31 mouse cellular contexts compared by ENCODE assay signal in genomic region chr14:118900911-118901310, GRCm38 (mm10). TPM values are rescaled to one million over a fixed set of nuclear protein-coding genes. Genes with fewer than 3 reads are reported as not detected.
DNase-seq lines count a peak whose midpoint lies in the region; ATAC-seq and TF ChIP-seq lines count a peak whose summit lies in the region.
"Had no signal": no experiment of that assay in that cellular context is flagged by ENCODE, and none has a peak within 500 bp of the region (broad histone marks: within the 10 kb centered on the region; RNA-seq: fewer than 3 reads in every experiment).

No protein-coding gene starts in this region.

- H3K27ac ChIP-seq in kidney, postnatal 0 days: no peak overlapping the region
- H3K27ac ChIP-seq in kidney, embryonic 16.5 days (ENCODE audit: low read length): no peak overlapping the region
- H3K27ac ChIP-seq in lung, postnatal 0 days (ENCODE audit: low read length): no peak overlapping the region
- H3K27ac ChIP-seq: embryonic facial prominence, embryonic 13.5 days; forebrain, embryonic 10.5 days; forebrain, embryonic 15.5 days; heart, embryonic 13.5 days; hindbrain, embryonic 15.5 days; left cerebral cortex, adult 2 months; limb, embryonic 12.5 days; liver, embryonic 12.5 days; lung, embryonic 15.5 days; midbrain, embryonic 13.5 days; neural tube, embryonic 15.5 days had no signal

- H3K27me3 ChIP-seq in kidney, postnatal 0 days (ENCODE audit: insufficient read depth, low read length): no peaks in the 10 kb centered on the region
- H3K27me3 ChIP-seq in kidney, embryonic 16.5 days (ENCODE audit: insufficient read depth, low read length): no peaks in the 10 kb centered on the region
- H3K27me3 ChIP-seq in lung, postnatal 0 days (replicated peaks; ENCODE audit: insufficient read depth, low read length): no peaks in the 10 kb centered on the region
- H3K27me3 ChIP-seq: embryonic facial prominence, embryonic 13.5 days; forebrain, embryonic 15.5 days; heart, embryonic 13.5 days; hindbrain, embryonic 15.5 days; limb, embryonic 12.5 days; liver, embryonic 12.5 days; lung, embryonic 15.5 days; midbrain, embryonic 13.5 days; neural tube, embryonic 15.5 days had no signal

- H3K9me3 ChIP-seq in kidney, postnatal 0 days (replicated peaks; ENCODE audit: low read length): no peaks in the 10 kb centered on the region
- H3K9me3 ChIP-seq in kidney, embryonic 16.5 days (ENCODE audit: low read length): no peaks in the 10 kb centered on the region; the same call in 1 of the 2 replicates
- no peaks in the 10 kb centered on the region for H3K9me3 ChIP-seq in lung, postnatal 0 days (ENCODE audit: low read length)
- H3K9me3 ChIP-seq: forebrain, embryonic 15.5 days; G1E; hindbrain, embryonic 15.5 days; limb, embryonic 12.5 days; liver, embryonic 12.5 days; lung, embryonic 15.5 days; midbrain, embryonic 13.5 days; neural tube, embryonic 15.5 days had no signal

- WGBS in kidney, postnatal 0 days: 100% methylated on average over 1 of the region's 1 CpGs
- 100% methylated on average over 1 of the region's 1 CpGs for WGBS in kidney, embryonic 16.5 days
- WGBS in lung, postnatal 0 days: 97% methylated on average over 1 of the region's 1 CpGs
- WGBS in lung, adult 2 months: 100% methylated on average over 1 of the region's 1 CpGs

- H3K4me2 ChIP-seq in kidney, postnatal 0 days (ENCODE audit: low read length): no peak overlapping the region
- H3K4me2 ChIP-seq in kidney, embryonic 16.5 days (replicated peaks; ENCODE audit: low read depth, low read length): no peak overlapping the region
- no peak overlapping the region for H3K4me2 ChIP-seq in lung, postnatal 0 days (replicated peaks; ENCODE audit: low read depth, low read length)
- H3K4me2 ChIP-seq: embryonic facial prominence, embryonic 13.5 days; forebrain, embryonic 15.5 days; heart, embryonic 13.5 days; hindbrain, embryonic 15.5 days; limb, embryonic 12.5 days; liver, embryonic 12.5 days; lung, embryonic 15.5 days; midbrain, embryonic 13.5 days; neural tube, embryonic 15.5 days had no signal

- DNase-seq in kidney, postnatal 0 days (ENCODE audit: low spot score): no peak
- no peak for DNase-seq in lung, postnatal 0 days (ENCODE audit: low spot score)
- DNase-seq in lung, adult 2 months: no peak
- DNase-seq in R1 (ENCODE audit: low read depth, low spot score): peak; percentile 62
- no peak for DNase-seq in thymus, postnatal 14 days
- DNase-seq in right cerebral cortex, adult 2 months (ENCODE audit: low spot score in 2 of 2): no peak
- DNase-seq: adrenal gland, postnatal 25 days; cerebellum, adult 18-20 months; cerebellum, postnatal 10 days; heart, postnatal 10 days; kidney, adult 8-10 months; kidney, postnatal 14 days; lung, postnatal 4 days; retina, postnatal 1 day; right cerebral cortex, postnatal 25 days; thymus, adult 2 months; thymus, postnatal 4 days had no signal

- H3K4me1 ChIP-seq in kidney, postnatal 0 days (replicated peaks; ENCODE audit: insufficient read depth, low read length): no peaks in the 10 kb centered on the region
- 0 out of 2 replicates have a peak, but pooled peaks cover 6% of the 10 kb centered on the region for H3K4me1 ChIP-seq in kidney, embryonic 16.5 days (ENCODE audit: insufficient read depth, low read length)
- H3K4me1 ChIP-seq in lung, postnatal 0 days (ENCODE audit: insufficient read depth, low read depth, low read length): no peaks in the 10 kb centered on the region; the same call in 1 of the 2 replicates
- H3K4me1 ChIP-seq in lung, adult 2 months (ENCODE audit: control insufficient read depth, insufficient read depth, low read length): 0 out of 2 replicates have a peak, but pooled peaks cover 2% of the 10 kb centered on the region
- H3K4me1 ChIP-seq: embryonic facial prominence, embryonic 13.5 days; heart, embryonic 13.5 days; lung, embryonic 15.5 days had no signal

- peak; percentile 33; the same call in 1 of the 2 replicates for TF ChIP-seq CTCF in kidney, postnatal 0 days (IDR thresholded peaks at IDR 0.05; ENCODE audit: low read depth)
- peak; percentile 30; the same call in 1 of the 2 replicates for TF ChIP-seq CTCF in lung, postnatal 0 days (IDR thresholded peaks at IDR 0.05)
- TF ChIP-seq CTCF in lung, adult 2 months (IDR thresholded peaks at IDR 0.05; ENCODE audit: insufficient read depth, low read length): no peak

- ATAC-seq in kidney, postnatal 0 days (replicated peaks; ENCODE audit: low FRiP score, low read depth): no peak
- no peak for ATAC-seq in kidney, embryonic 16.5 days (ENCODE audit: low FRiP score, low TSS enrichment)
- no peak for ATAC-seq in lung, postnatal 0 days
- ATAC-seq: CD4-positive, CD25-positive, alpha-beta regulatory T cell, adult 4 months; forebrain, embryonic 15.5 days; liver, embryonic 12.5 days; midbrain, embryonic 13.5 days had no signal

- H3K36me3 ChIP-seq in kidney, postnatal 0 days (ENCODE audit: insufficient read depth, low read length): peaks cover 10% of the 10 kb centered on the region
- H3K36me3 ChIP-seq in kidney, embryonic 16.5 days (ENCODE audit: insufficient read depth, low read length): peaks cover 28% of the 10 kb centered on the region
- H3K36me3 ChIP-seq in lung, postnatal 0 days (ENCODE audit: insufficient read depth, low read length): no peaks in the 10 kb centered on the region
- H3K36me3 ChIP-seq: G1E had no signal

- TF ChIP-seq POLR2A in lung, adult 2 months (IDR thresholded peaks at IDR 0.05; ENCODE audit: borderline replicate concordance, extremely low read depth, low read depth, low read length): no peak

- no peak overlapping the region for H3K9ac ChIP-seq in kidney, postnatal 0 days (ENCODE audit: low read depth, low read length)
- no peak overlapping the region for H3K9ac ChIP-seq in kidney, embryonic 16.5 days (replicated peaks; ENCODE audit: low read length)
- no peak overlapping the region for H3K9ac ChIP-seq in lung, postnatal 0 days (replicated peaks; ENCODE audit: low read depth)
- H3K9ac ChIP-seq: embryonic facial prominence, embryonic 13.5 days; forebrain, embryonic 15.5 days; heart, embryonic 13.5 days; hindbrain, embryonic 15.5 days; limb, embryonic 12.5 days; liver, embryonic 12.5 days; lung, embryonic 15.5 days; midbrain, embryonic 13.5 days; neural tube, embryonic 15.5 days had no signal

- no peak overlapping the region for H3K4me3 ChIP-seq in kidney, postnatal 0 days (replicated peaks; ENCODE audit: low read depth, low read length)
- no peak overlapping the region for H3K4me3 ChIP-seq in kidney, embryonic 16.5 days (ENCODE audit: low read length)
- no peak overlapping the region for H3K4me3 ChIP-seq in lung, postnatal 0 days (ENCODE audit: low read depth, low read length)
- H3K4me3 ChIP-seq in lung, adult 2 months (replicated peaks; ENCODE audit: extremely low read depth, low read depth, low read length): no peak overlapping the region
- H3K4me3 ChIP-seq: embryonic facial prominence, embryonic 13.5 days; forebrain, embryonic 10.5 days; forebrain, embryonic 15.5 days; heart, embryonic 13.5 days; hindbrain, embryonic 15.5 days; left cerebral cortex, adult 2 months; limb, embryonic 12.5 days; liver, embryonic 12.5 days; lung, embryonic 15.5 days; midbrain, embryonic 13.5 days; neural tube, embryonic 15.5 days had no signal

- no peak for TF ChIP-seq EP300 in lung, postnatal 0 days (IDR thresholded peaks at IDR 0.05)

RNA-seq across cellular contexts. Expression of gene Dzip1, which starts 24.3 kb away (rescaled TPM):
- 10.3 and 10.7 TPM in 2 replicates for polyA plus RNA-seq in kidney, postnatal 0 days (2015; fragmentation: Nextera tagmentation; extraction: Ambion mirVana)
- polyA plus RNA-seq in kidney, embryonic 16.5 days (2015; fragmentation: Nextera tagmentation; extraction: Ambion mirVana): 15.8 and 18.6 TPM in 2 replicates
- polyA plus RNA-seq in lung, postnatal 0 days (2015; fragmentation: Nextera tagmentation; extraction: Ambion mirVana): 4.0 and 5.0 TPM in 2 replicates
- polyA plus RNA-seq in lung, adult 2 months (2012; rRNA removed): 7.5 and 8.3 TPM in 2 replicates

RNA-seq across cellular contexts. Expression of gene Dnajc3, which starts 36.9 kb away (rescaled TPM):
- polyA plus RNA-seq in kidney, postnatal 0 days (2015; fragmentation: Nextera tagmentation; extraction: Ambion mirVana): 43.1 and 46.3 TPM in 2 replicates
- 48.9 and 52.3 TPM in 2 replicates for polyA plus RNA-seq in kidney, embryonic 16.5 days (2015; fragmentation: Nextera tagmentation; extraction: Ambion mirVana)
- polyA plus RNA-seq in lung, postnatal 0 days (2015; fragmentation: Nextera tagmentation; extraction: Ambion mirVana): 54.1 and 58.3 TPM in 2 replicates
- 20.9 and 22.7 TPM in 2 replicates for polyA plus RNA-seq in lung, adult 2 months (2012; rRNA removed)
